In the genomic region with DNA sequence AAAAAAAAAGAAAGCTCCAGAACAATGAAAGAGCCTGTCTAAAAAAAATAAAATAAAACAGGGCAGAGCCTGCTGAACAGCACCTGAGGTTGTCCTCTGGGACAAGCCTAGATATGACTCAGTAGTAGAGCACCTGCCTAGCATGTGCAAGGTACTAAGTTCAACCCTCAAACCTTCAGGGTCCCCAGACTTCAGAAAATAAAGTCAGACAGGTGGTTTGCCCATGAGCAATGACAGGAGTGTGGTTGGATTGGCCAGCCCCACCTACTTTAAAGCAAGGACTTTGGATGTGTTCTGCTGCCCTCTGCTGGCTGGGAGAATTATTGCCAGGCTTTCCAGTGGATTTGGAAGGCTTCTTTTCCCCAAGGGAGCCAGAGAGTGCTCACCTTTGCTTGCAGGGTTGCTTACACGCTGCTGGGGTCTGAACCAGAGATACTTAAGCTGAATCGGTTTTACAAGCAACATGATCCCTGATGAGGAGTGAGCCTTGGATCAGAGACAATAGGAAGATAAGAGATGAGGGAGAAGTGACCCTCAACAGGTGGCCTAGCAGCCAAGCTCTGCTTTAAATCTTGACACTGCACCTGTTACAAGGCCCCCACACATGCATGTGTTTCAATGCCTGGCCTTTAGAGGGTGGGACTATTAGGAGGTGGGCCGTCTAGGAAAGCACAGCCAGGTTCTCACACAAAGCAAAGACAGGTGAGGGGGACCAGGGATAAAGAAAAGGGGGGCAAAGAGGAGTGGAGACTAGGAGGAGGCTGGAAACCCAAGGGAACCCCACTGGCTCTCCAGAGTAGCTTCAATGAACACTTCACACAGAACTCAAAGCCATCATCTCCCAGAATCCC, we compare ENCODE assay signal across 8 mouse cellular contexts. TPM values are rescaled to one million over a fixed set of nuclear protein-coding genes. Genes with fewer than 3 reads are reported as not detected.
DNase-seq lines count a peak whose midpoint lies in the region; ATAC-seq and TF ChIP-seq lines count a peak whose summit lies in the region.

No protein-coding gene starts in this region.

- TF ChIP-seq EP300 in liver, postnatal 0 days (IDR thresholded peaks at IDR 0.05; ENCODE audit: low read depth), result no peak

- peak; percentile 84 for TF ChIP-seq CTCF in liver, postnatal 0 days (IDR thresholded peaks at IDR 0.05; ENCODE audit: low read depth)
- peak; percentile 41 for TF ChIP-seq CTCF in olfactory bulb, adult 2 months (IDR thresholded peaks at IDR 0.05; ENCODE audit: insufficient read depth, low read depth, low read length)

- peak; percentile 87 for DNase-seq in ES-E14 (ENCODE audit: low read depth, low spot score)
- peak; percentile 62 for DNase-seq in c-Kit-positive CD71-negative TER-119-negative erythroid progenitor cells, embryonic 14.5 days (ENCODE audit: low read depth)
- DNase-seq in forebrain, embryonic 11.5 days (ENCODE audit: low spot score), result peak; percentile 90
- DNase-seq in heart, postnatal 10 days, result peak; percentile 81 to 90
- peak; percentile 82 to 88 for DNase-seq in kidney, postnatal 25 days
- peak; percentile 82 for DNase-seq in liver, postnatal 0 days
- DNase-seq in testis, postnatal 10 days (ENCODE audit: low spot score), result peak; percentile 86

- intact Hi-C loops in heart, postnatal 10 days (cut with DNase I), result loop anchor here (1.0 to 5.0 kb wide), 3 partner anchors 93 to 318 kb away; no protein-coding TSS in a partner anchor

- H3K36me3 ChIP-seq in ES-E14 (ENCODE audit: control insufficient read depth, insufficient read depth, low read length, poor library complexity, severe bottlenecking), result no peaks in the 10 kb centered on the region
- H3K36me3 ChIP-seq in forebrain, embryonic 11.5 days (ENCODE audit: control insufficient read depth, insufficient read depth, low read length), result no peaks in the 10 kb centered on the region
- no peaks in the 10 kb centered on the region for H3K36me3 ChIP-seq in liver, postnatal 0 days (replicated peaks; ENCODE audit: insufficient read depth, low read length)

- H3K9me3 ChIP-seq in ES-E14 (ENCODE audit: control insufficient read depth, insufficient read depth, low read depth, low read length), result no peaks in the 10 kb centered on the region
- H3K9me3 ChIP-seq in forebrain, embryonic 11.5 days (ENCODE audit: control insufficient read depth, low read length), result no peaks in the 10 kb centered on the region
- H3K9me3 ChIP-seq in liver, postnatal 0 days (ENCODE audit: low read length), result no peaks in the 10 kb centered on the region

- H3K4me3 ChIP-seq in ES-E14 (ENCODE audit: insufficient read depth in 1 of 2, low read depth in 1 of 2, low read length in 2 of 2, poor library complexity in 1 of 2, severe bottlenecking in 1 of 2), result no peak overlapping the region
- no peak overlapping the region for H3K4me3 ChIP-seq in forebrain, embryonic 11.5 days (ENCODE audit: low read depth, low read length)
- no peak overlapping the region for H3K4me3 ChIP-seq in liver, postnatal 0 days (ENCODE audit: low read depth, low read length)
- no peak overlapping the region for H3K4me3 ChIP-seq in olfactory bulb, adult 2 months (ENCODE audit: insufficient read depth, low read depth, low read length)

- peak; percentile 77 for ATAC-seq in forebrain, embryonic 11.5 days (replicated peaks; ENCODE audit: low FRiP score)
- peak; percentile 57 for ATAC-seq in liver, postnatal 0 days

- H3K9ac ChIP-seq in ES-E14 (ENCODE audit: insufficient read depth, low read depth, low read length, poor library complexity, severe bottlenecking), result no peak overlapping the region
- H3K9ac ChIP-seq in forebrain, embryonic 11.5 days (ENCODE audit: low read length), result no peak overlapping the region
- no peak overlapping the region for H3K9ac ChIP-seq in liver, postnatal 0 days (replicated peaks)

- WGBS in forebrain, embryonic 11.5 days, result 11% methylated on average over 3 of the region's 3 CpGs
- WGBS in liver, postnatal 0 days (ENCODE audit: insufficient replicate concordance), result 5% methylated on average over 3 of the region's 3 CpGs
- WGBS in olfactory bulb, adult 2 months, result 11% methylated on average over 3 of the region's 3 CpGs

- no peaks in the 10 kb centered on the region for H3K4me1 ChIP-seq in ES-E14 (ENCODE audit: control insufficient read depth in 2 of 2, insufficient read depth in 2 of 2, low read length in 2 of 2, poor library complexity in 1 of 2)
- H3K4me1 ChIP-seq in forebrain, embryonic 11.5 days (replicated peaks; ENCODE audit: control insufficient read depth, insufficient read depth, low read length), result no peaks in the 10 kb centered on the region
- no peaks in the 10 kb centered on the region for H3K4me1 ChIP-seq in liver, postnatal 0 days (ENCODE audit: insufficient read depth)
- no peaks in the 10 kb centered on the region for H3K4me1 ChIP-seq in olfactory bulb, adult 2 months (ENCODE audit: control insufficient read depth, insufficient read depth, low read length)

- in situ Hi-C loops in ES-E14 (cut with MboI; ENCODE audit: low sequenced_read_pairs in 2 of 2, unreplicated experiment in 2 of 2), result no loop called here

- no peak overlapping the region for H3K27ac ChIP-seq in ES-E14 (ENCODE audit: insufficient read depth, low read depth, low read length, poor library complexity, severe bottlenecking)
- no peak overlapping the region for H3K27ac ChIP-seq in forebrain, embryonic 11.5 days (ENCODE audit: low read depth, low read length)
- no peak overlapping the region for H3K27ac ChIP-seq in liver, postnatal 0 days (ENCODE audit: low read depth)
- no peak overlapping the region for H3K27ac ChIP-seq in olfactory bulb, adult 2 months (ENCODE audit: insufficient read depth, low read depth, low read length)

- H3K4me2 ChIP-seq in forebrain, embryonic 11.5 days (ENCODE audit: low read depth, low read length, severe bottlenecking), result no peak overlapping the region
- no peak overlapping the region for H3K4me2 ChIP-seq in liver, postnatal 0 days (ENCODE audit: low read depth, low read length)

- H3K27me3 ChIP-seq in forebrain, embryonic 11.5 days (ENCODE audit: control insufficient read depth, insufficient read depth, low read length), result no peaks in the 10 kb centered on the region
- no peaks in the 10 kb centered on the region for H3K27me3 ChIP-seq in liver, postnatal 0 days (ENCODE audit: insufficient read depth, low read length)

- no peak for TF ChIP-seq POLR2A in olfactory bulb, adult 2 months (IDR thresholded peaks at IDR 0.05; ENCODE audit: insufficient read depth, low read depth, low read length)

TF ChIP-seq in ES-E14, 5 proteins besides CTCF, POLR2A, EP300 and RAD21:
- peak; percentile 88 for TF ChIP-seq ZNF384 (IDR thresholded peaks at IDR 0.05; ENCODE audit: low read depth, low read length)
- TF ChIP-seq ZC3H11A (IDR thresholded peaks at IDR 0.05; ENCODE audit: borderline replicate concordance, low read depth, low read length), result peak; percentile 89
- TF ChIP-seq MAFK (IDR thresholded peaks at IDR 0.05; ENCODE audit: insufficient read depth, low read depth, low read length), result no peak

RNA-seq across cellular contexts. Expression of gene Thnsl2, which starts 19.0 kb away (rescaled TPM):
- 4.5 and 5.2 TPM in 2 replicates for total RNA-seq in ES-E14 (2012; rRNA removed)
- polyA plus RNA-seq in forebrain, embryonic 11.5 days (2014; fragmentation: Nextera tagmentation; extraction: Ambion mirVana), result 4.4 and 4.7 TPM in 2 replicates
- 1 to 10 TPM; 6.8 to 8.1 TPM for total RNA-seq in heart, postnatal 10 days (2021)
- polyA plus RNA-seq in liver, postnatal 0 days (2015; fragmentation: Nextera tagmentation; extraction: Ambion mirVana), result 35.4 and 35.8 TPM in 2 replicates
- polyA plus RNA-seq in olfactory bulb, adult 2 months (2012; ENCODE audit: insufficient read depth, insufficient read length, low replicate concordance, missing spikeins), result not detected in 2 replicates
